Mouse (Mus musculus) embryonic facial prominence, embryonic 12.5 days (tissue): ENCODE measurements around the gene Sestd1. TPM values are rescaled to one million over a fixed set of nuclear protein-coding genes. Genes with fewer than 3 reads are reported as not detected.

Source experiments
- ATAC-seq: fragments of 200-750 bp; cut with Nextera tagmentation; 2 replicates; pipeline ENCODE4 v1.8.0; 2017; ENCODE audit not compliant: insufficient number of reproducible peaks, insufficient read depth, low FRiP score, low TSS enrichment
- H3K27ac ChIP-seq: fragments of 300-500 bp; sonication (generic); 2 replicates; pipeline ENCODE4 v1.5.1; 2016; ENCODE audit warnings: mild to moderate bottlenecking
- H3K27me3 ChIP-seq: fragments of 300-500 bp; sonication (generic); 2 replicates; pipeline ENCODE4 v1.6.1; 2016; ENCODE audit warnings: mild to moderate bottlenecking, moderate library complexity
- H3K36me3 ChIP-seq: fragments of 300-500 bp; sonication (generic); 2 replicates; pipeline ENCODE4 v1.6.1; 2016; ENCODE audit warnings: mild to moderate bottlenecking
- H3K4me1 ChIP-seq: fragments of 300-500 bp; sonication (generic); 2 replicates; pipeline ENCODE4 v1.6.1; 2016
- H3K4me2 ChIP-seq: fragments of 300-500 bp; sonication (generic); replicated peaks from 2 replicates; pipeline ENCODE4 v1.6.1; 2016; ENCODE audit warnings: mild to moderate bottlenecking, moderate library complexity
- H3K4me3 ChIP-seq: fragments of 300-500 bp; sonication (generic); 2 replicates; pipeline ENCODE4 v1.5.1; 2016; ENCODE audit warnings: mild to moderate bottlenecking
- H3K9ac ChIP-seq: fragments of 300-500 bp; sonication (generic); 2 replicates; pipeline ENCODE4 v1.6.1; 2016; ENCODE audit warnings: mild to moderate bottlenecking, moderate library complexity
- H3K9me3 ChIP-seq: fragments of 300-500 bp; sonication (generic); 2 replicates; pipeline ENCODE4 v1.6.1; 2016; ENCODE audit warnings: mild to moderate bottlenecking, moderate library complexity
- WGBS: fragments of 180-500 bp; shearing (Covaris S2); methylation state at CpG from one replicate; pipeline ENCODE4 v1.1.7; 2016; 5-methylcytosine and 5-hydroxymethylcytosine counted together
- polyA plus RNA-seq: library from polyadenylated mRNA; unstranded; fragments of >200 nt; fragmentation: Nextera tagmentation; extraction: Ambion mirVana; gene quantifications from 2 replicates; pipeline ENCODE4 v1.2.1, GENCODE M21; 2016

Gene Sestd1
- polyA plus RNA-seq, 1 experiment from 2014 or later = 23.8 TPM

- Histone ChIP-seq H3K9ac (peak overlapping the region; percentile 44; the same call in 1 of the 2 replicates), H3K4me2 (peak overlapping the region; percentile 88), H3K27me3 (no peaks in the 10 kb centered on the region), H3K27ac (peak overlapping the region; percentile 42; the same call in 1 of the 2 replicates), H3K9me3 (no peaks in the 10 kb centered on the region), H3K4me1 (peaks cover 13% of the 10 kb centered on the region), H3K4me3 (peak overlapping the region; percentile 44), H3K36me3 (no peaks in the 10 kb centered on the region)
- ATAC-seq = peak; percentile 66; the same call in 1 of the 2 replicates
- WGBS = 1% methylated on average over 21 of the region's 21 CpGs
Measured at GRCm38 (mm10) chr2:77169916-77170632, 110.3 kb downstream of the Sestd1 start.

DNA sequence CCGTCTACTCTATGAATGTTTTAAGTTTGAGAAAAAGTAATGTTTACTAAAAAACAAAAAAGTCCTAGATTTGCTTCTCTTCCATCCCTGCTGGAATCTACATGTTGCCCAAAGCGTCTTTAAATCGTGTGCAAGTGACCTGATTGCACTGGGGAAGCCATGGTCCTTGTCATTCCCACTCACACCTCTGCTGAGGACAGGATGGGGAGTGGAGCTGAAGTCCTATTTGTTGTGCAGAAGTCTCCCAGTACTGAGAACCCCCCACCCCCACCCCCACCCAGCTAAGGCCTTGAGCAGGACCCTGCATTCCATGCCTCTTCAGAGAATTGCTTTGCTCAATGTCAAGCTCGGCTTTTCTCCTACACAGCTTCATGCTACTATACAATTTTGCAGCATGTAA, 111.2 kb downstream of the Sestd1 start:
- no peak for ATAC-seq

DNA sequence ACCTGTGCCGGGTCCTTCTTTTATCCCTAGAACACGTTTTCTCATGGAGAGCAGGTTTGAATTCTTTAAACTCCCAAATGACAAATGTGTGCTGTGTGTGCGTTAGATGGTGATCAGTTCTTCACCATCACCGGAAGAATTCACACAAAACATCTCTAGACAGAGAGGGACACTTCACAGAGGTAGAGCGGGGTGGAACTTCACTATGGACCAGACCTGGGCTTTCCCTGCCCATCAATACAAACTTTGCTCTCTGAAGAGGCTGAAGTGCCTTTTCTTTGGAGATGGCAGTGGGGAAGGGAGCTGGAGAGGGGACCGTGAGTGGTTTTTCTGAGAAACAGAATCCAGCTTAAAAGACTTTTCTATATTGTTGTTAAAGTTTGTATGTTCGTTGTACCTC, 111.6 kb downstream of the Sestd1 start:
- H3K36me3 ChIP-seq = no peaks in the 10 kb centered on the region
- no peak overlapping the region for H3K4me2 ChIP-seq
- ATAC-seq = no peak
- 89% methylated on average over 7 of the region's 7 CpGs for WGBS
- no peak overlapping the region for H3K9ac ChIP-seq
- H3K27me3 ChIP-seq = no peaks in the 10 kb centered on the region
- H3K4me3 ChIP-seq = no peak overlapping the region
- peaks cover 13% of the 10 kb centered on the region for H3K4me1 ChIP-seq
- H3K9me3 ChIP-seq = no peaks in the 10 kb centered on the region
- H3K27ac ChIP-seq = no peak overlapping the region

More for the DNA sequence above, 111.2 kb downstream of the Sestd1 start:
- Histone ChIP-seq H3K4me3 (no peak overlapping the region; the same call in 1 of the 2 replicates), H3K27me3 (no peaks in the 10 kb centered on the region), H3K9ac (no peak overlapping the region), H3K4me2 (0 out of 2 replicates have a peak overlapping the region, but pooled peaks have one; percentile 88), H3K9me3 (no peaks in the 10 kb centered on the region), H3K4me1 (peaks cover 13% of the 10 kb centered on the region), H3K27ac (no peak overlapping the region), H3K36me3 (no peaks in the 10 kb centered on the region)
- WGBS = 79% methylated on average over 4 of the region's 4 CpGs

- H3K36me3 ChIP-seq = no peaks in the 10 kb centered on the region
- peaks cover 13% of the 10 kb centered on the region for H3K4me1 ChIP-seq
- 76% methylated on average over 13 of the region's 13 CpGs for whole genome bisulfite sequencing
- H3K9ac ChIP-seq = no peak overlapping the region
- H3K4me3 ChIP-seq = no peak overlapping the region
- no peak overlapping the region for H3K27ac ChIP-seq
- no peaks in the 10 kb centered on the region for H3K9me3 ChIP-seq
- H3K4me2 ChIP-seq = no peak overlapping the region
- no peaks in the 10 kb centered on the region for H3K27me3 ChIP-seq
- ATAC-seq = no peak
Measured at GRCm38 (mm10) chr2:77168081-77168685, 112.2 kb downstream of the Sestd1 start.

DNA sequence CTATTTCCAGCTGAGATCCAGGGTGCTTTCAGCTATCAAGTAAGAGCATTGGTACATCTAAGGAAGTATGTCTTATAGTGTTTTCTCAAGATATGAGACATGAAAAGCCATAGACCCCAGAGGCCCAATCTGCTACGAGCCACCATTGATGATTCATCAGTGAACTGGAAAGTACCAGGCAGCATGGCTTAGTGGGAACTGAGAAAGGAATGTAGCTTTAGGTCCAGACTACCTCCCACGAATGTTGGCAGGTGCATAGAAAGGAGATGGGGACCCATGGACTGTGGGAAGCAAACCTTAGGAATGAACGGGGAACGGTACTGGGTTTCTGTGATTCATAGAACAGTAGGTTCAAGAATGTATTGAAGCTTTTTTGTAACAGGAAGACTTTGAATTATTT, 114.0 kb downstream of the Sestd1 start:
- H3K27ac ChIP-seq = no peak overlapping the region
- no peak overlapping the region for H3K4me3 ChIP-seq
- H3K4me2 ChIP-seq = no peak overlapping the region
- ATAC-seq = no peak
- no peaks in the 10 kb centered on the region for H3K36me3 ChIP-seq
- H3K9ac ChIP-seq = no peak overlapping the region
- H3K9me3 ChIP-seq = no peaks in the 10 kb centered on the region
- H3K4me1 ChIP-seq = peaks cover 6% of the 10 kb centered on the region; the same call in 1 of the 2 replicates
- WGBS = 86% methylated on average over 4 of the region's 4 CpGs
- no peaks in the 10 kb centered on the region for H3K27me3 ChIP-seq

- WGBS = 83% methylated on average over 3 of the region's 3 CpGs
- H3K9ac ChIP-seq = no peak overlapping the region
- H3K4me1 ChIP-seq = no peaks in the 10 kb centered on the region
- no peak for ATAC-seq
- H3K4me2 ChIP-seq = no peak overlapping the region
- H3K9me3 ChIP-seq = no peaks in the 10 kb centered on the region
- H3K27me3 ChIP-seq = no peaks in the 10 kb centered on the region
- H3K4me3 ChIP-seq = no peak overlapping the region
- no peaks in the 10 kb centered on the region for H3K36me3 ChIP-seq
- no peak overlapping the region for H3K27ac ChIP-seq
Measured at GRCm38 (mm10) chr2:77164662-77165061, 115.7 kb downstream of the Sestd1 start.

DNA sequence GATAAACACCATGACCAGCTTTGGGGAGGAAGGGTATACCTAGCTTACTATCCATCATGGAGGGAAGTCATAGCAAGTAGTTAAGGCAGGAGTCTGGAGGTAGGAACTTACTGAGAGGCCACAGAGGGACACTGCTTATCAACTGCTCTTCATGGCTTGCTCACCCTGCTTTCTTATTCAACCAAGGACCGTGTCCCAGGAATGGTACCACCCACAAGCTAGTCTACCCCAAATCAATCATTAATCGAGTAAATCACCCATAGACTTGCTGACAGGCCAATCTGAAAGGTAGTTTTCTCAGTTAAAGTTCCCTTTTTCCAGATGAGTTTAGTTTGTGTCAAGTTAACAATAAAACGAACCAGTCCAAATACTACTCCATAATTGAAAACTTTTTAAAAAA, 117.0 kb downstream of the Sestd1 start:
- Histone ChIP-seq H3K9ac (no peak overlapping the region), H3K27ac (no peak overlapping the region), H3K27me3 (no peaks in the 10 kb centered on the region), H3K36me3 (no peaks in the 10 kb centered on the region), H3K4me2 (no peak overlapping the region), H3K9me3 (no peaks in the 10 kb centered on the region), H3K4me1 (no peaks in the 10 kb centered on the region), H3K4me3 (no peak overlapping the region)
- no peak for ATAC-seq
- 91% methylated on average over 3 of the region's 3 CpGs for WGBS

GRCm38 (mm10) chr2:77162135-77162534, 118.3 kb downstream of the Sestd1 start:
- Histone ChIP-seq H3K4me3 (no peak overlapping the region), H3K27ac (no peak overlapping the region), H3K9me3 (no peaks in the 10 kb centered on the region), H3K9ac (no peak overlapping the region), H3K36me3 (no peaks in the 10 kb centered on the region), H3K27me3 (no peaks in the 10 kb centered on the region), H3K4me1 (no peaks in the 10 kb centered on the region), H3K4me2 (no peak overlapping the region)
- WGBS = 81% methylated on average over 3 of the region's 3 CpGs
- no peak for ATAC-seq

DNA sequence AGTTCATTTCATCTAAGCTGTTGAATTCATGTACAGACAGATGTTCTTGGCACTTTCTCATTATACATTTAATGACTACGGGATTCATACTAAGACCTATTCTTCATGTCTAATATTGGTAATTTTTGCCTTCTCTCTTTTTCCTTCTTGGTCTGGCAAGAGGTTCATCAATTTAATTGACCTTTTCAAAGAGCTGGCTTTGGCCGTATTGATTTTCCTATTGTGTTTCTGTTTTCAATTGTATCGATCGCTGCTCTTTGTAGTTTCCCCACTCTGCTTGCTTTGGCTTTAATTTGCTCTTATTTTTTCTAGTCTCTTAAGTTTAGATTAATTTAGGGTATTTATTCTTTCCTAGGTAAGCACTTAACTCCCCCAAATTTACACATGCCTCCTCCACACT, 122.8 kb downstream of the Sestd1 start:
- 87% methylated on average over 4 of the region's 4 CpGs for WGBS
- Histone ChIP-seq H3K27me3 (no peaks in the 10 kb centered on the region), H3K9me3 (no peaks in the 10 kb centered on the region), H3K4me3 (no peak overlapping the region), H3K27ac (no peak overlapping the region), H3K9ac (no peak overlapping the region), H3K36me3 (no peaks in the 10 kb centered on the region), H3K4me1 (no peaks in the 10 kb centered on the region), H3K4me2 (no peak overlapping the region)
- ATAC-seq = no peak

DNA sequence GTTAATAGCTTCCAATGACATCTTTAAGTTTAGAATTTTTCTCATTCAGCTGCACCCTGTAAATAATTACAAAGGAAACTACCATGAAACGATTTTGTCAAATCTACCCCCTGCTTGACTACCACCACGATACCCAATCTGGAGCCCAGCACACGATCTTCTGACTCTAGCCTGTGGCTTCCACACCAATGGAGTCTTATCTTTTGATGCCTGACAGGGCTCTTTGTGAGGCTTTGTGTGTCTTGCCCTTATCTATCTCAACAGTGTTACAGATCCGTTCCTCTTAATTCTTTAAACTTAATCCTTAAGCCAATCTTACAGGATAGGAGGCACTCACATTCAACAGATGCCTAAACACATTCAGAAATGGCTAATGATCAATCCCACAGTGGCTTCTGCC, 126.3 kb downstream of the Sestd1 start:
- WGBS = 78% methylated on average over 4 of the region's 4 CpGs
- H3K27ac ChIP-seq = no peak overlapping the region
- H3K9me3 ChIP-seq = no peaks in the 10 kb centered on the region
- H3K4me3 ChIP-seq = no peak overlapping the region
- no peak overlapping the region for H3K4me2 ChIP-seq
- H3K36me3 ChIP-seq = no peaks in the 10 kb centered on the region
- ATAC-seq = no peak
- H3K27me3 ChIP-seq = no peaks in the 10 kb centered on the region
- no peaks in the 10 kb centered on the region for H3K4me1 ChIP-seq
- H3K9ac ChIP-seq = no peak overlapping the region

DNA sequence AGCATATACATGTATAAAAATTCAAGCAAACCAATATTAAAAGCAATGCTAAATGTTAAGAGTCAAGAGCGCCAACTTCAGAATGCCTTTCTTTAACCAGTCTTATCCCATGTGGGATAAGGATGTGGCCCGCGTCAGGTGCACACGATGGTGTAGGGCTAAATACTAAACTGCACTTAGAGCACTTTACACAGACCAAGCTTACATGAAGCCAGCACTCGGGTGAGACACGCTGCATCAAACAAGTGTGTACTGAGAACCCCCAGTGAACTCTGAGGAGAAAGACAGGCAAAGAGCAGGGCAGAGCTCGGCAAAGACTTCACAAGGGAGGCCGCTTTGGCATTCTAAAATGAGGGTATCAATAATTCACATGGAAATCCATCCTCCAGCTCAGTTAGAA, 129.1 kb downstream of the Sestd1 start:
- Histone ChIP-seq H3K27ac (no peak overlapping the region), H3K4me2 (no peak overlapping the region), H3K9ac (no peak overlapping the region), H3K36me3 (no peaks in the 10 kb centered on the region), H3K27me3 (no peaks in the 10 kb centered on the region), H3K4me1 (0 out of 2 replicates have a peak, but pooled peaks cover under 1% of the 10 kb centered on the region), H3K9me3 (no peaks in the 10 kb centered on the region), H3K4me3 (no peak overlapping the region)
- ATAC-seq = no peak
- WGBS = 87% methylated on average over 8 of the region's 8 CpGs

DNA sequence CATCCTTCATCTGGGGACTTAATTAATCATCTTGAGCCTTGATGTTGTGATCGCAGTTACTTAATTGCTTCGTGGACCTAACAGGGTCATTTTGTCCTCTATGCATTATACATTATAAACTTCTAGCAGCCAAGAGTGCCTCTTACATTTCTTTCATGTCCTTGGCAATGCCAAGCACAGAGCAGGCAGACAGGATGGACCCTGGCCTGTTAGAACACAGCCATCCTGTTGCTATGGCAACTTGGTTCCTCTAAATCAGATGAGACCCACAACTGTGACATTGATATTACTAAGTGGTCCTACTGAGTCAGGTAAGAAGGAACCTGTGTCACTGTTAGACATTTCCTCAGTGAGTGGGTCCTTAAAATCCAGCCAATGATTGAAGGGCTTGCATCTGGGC, 130.8 kb downstream of the Sestd1 start:
- Histone ChIP-seq H3K9me3 (no peaks in the 10 kb centered on the region), H3K27me3 (no peaks in the 10 kb centered on the region), H3K4me3 (no peak overlapping the region), H3K27ac (no peak overlapping the region), H3K4me1 (0 out of 2 replicates have a peak, but pooled peaks cover 3% of the 10 kb centered on the region), H3K4me2 (no peak overlapping the region), H3K36me3 (no peaks in the 10 kb centered on the region), H3K9ac (no peak overlapping the region)
- 64% methylated on average over 2 of the region's 2 CpGs for WGBS
- no peak for ATAC-seq
